Mouse (Mus musculus) layer of hippocampus, postnatal 14 days (tissue): ENCODE results near the gene Lmx1a. TPM values are rescaled to one million over a fixed set of nuclear protein-coding genes. Genes with fewer than 3 reads are reported as not detected.

Experiments used
- DNase-seq, 2 experiments: peaks; one replicate each; pipeline ENCODE4 v3.0.0; 2021 to 2022; ENCODE audit warnings: low spot score in 2 of 2, mixed read lengths in 1 of 2
- total RNA-seq, 2 experiments: library from RNA; stranded (reverse); gene quantifications; 2 replicates each; pipeline ENCODE4 v1.2.3; 2021

Lmx1a gene
- total RNA-seq, 2 experiments from 2014 or later = 0.31 to 1.3 TPM

DNA sequence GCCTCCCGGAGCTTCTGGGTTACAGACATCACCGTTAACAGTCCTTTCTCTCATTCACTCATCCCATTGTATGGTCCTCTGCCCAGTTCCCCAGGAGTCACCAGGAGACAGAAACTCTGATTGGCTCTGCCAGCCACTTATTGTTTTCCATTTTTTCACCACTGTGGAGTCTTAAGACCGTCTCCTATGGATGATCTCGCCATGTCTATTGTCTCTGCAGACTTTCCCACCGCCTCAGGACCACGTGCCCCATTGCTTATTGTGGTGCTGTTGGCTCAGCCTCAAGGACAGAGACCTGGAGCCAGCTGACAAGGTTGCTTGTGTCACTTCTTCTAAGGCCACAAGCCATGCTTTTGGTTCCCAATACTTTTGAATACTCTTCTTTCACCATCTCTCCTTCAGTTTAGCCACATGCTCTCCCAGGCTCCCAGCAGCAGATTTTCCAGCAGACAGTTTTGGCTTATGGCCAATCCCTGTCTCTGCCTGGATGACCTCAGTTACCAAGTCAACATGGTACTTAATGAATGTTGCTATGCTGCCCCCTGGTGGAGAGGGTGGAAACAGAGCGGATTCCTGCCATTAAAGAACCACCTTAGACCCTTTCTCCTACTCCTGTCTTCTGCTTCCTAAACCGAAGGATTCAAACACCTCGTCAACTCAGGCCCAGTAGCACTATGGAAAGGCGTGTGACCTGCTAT is 92.9 kb downstream of the Lmx1a start:
- peak; percentile 49 to 61 for DNase-seq

DNA sequence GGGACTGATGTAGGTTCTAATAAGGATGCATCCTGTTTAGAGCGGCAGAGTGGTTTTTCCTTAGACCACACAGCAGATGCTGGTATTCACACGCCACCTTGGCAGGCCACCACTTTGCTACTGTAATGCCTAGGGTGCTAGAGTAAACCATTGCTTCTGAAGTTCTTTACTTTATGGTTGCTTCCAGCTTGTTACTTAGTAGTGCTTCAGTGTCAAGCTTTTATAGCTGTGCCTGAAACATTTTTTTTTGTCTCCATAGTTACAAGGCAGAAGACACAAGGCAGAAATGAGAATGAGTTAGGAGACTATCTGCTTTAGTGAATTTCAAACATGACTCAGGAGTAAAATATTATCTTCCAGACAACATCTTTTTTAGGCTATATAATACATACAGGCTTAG is 95.0 kb downstream of the Lmx1a start:
- no peak for DNase-seq

DNA sequence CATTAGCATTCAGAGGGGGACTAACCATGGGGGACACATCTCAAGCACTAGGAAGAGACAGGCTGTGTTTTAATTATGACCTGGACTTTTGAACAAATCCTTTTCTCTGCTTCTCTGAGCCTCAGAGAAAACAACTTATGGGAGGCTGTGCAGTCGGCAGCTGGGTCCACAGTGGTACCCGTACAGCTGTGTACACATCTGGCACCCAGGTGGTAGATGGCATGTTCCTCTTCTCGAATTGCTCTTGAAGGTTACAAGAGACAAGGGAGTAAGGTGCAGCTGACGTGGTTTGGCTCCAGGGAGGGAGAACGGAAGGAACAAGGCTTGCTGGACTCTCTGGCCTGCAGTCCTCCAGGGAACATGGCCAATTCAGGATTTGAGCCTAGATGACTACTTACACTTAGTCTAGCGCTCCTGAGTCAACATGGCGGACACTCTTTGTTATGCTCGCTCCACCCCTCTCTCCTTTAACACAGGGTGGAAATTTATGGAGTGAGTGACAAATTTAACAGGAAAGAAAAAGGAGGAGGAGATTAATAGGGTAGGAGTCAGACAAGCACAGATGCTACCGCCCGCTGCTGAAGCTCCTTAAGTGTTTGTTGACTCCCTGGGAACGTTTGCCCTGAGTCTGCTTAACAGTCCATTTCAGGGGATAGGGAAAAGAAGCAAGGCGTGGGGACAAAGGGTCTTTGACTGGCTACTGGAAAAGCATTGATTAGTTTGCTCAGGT is 99.8 kb downstream of the Lmx1a start:
- DNase-seq = no peak

DNA sequence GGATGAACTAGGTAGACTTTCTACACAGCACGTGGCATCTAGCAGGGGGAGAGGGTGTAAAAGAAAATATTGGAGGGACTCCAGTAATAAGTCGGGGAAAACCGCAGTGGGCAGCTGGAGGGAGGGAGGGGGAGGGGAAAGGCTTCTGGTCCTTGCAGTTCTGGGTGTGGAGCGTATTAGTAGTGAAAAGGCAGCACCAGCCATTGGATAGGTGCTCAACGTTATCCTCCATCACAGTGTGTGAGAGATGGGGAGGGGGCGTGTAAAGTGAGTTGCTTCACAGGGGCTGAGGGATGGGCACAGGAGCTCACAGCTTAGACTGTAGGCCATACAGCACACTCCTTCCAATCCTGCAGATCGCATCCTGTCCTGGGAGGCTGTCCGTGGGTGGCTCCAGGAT is 100.4 kb downstream of the Lmx1a start:
- no peak for DNase-seq

DNA sequence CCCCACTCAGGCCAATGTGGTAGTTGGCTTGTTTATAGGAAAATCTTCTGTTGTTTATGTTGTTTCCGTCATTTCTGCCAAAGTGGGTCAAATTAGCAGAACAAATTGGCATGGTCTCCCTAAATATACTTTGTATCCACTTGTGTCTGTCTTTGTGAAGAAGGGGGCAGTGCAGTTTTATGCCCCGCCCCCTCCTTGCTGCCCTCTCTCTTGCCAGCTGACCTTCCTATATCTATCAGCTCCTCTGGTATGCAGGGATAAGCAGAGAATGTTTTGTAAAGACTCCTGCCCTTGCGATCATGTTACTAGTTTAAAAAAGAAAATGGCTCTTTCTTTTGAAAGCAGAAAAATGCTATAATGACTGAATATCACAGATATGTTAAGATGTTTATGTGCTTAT is 101.7 kb downstream of the Lmx1a start:
- no peak for DNase-seq

DNA sequence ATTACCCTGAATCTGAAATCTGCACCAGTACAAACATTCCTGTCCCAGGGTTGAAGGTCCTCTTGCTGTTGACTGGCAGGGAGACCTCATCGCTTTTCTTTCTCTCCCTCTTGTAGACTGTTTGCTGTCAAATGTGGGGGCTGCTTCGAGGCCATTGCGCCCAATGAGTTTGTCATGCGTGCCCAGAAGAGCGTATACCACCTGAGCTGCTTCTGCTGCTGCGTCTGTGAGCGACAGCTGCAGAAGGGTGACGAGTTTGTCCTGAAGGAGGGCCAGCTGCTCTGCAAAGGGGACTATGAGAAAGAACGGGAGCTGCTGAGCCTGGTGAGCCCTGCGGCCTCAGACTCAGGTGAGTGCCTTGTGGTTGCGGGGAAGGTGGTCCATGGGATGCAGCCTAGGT is 102.2 kb downstream of the Lmx1a start:
- DNase-seq = no peak

DNA sequence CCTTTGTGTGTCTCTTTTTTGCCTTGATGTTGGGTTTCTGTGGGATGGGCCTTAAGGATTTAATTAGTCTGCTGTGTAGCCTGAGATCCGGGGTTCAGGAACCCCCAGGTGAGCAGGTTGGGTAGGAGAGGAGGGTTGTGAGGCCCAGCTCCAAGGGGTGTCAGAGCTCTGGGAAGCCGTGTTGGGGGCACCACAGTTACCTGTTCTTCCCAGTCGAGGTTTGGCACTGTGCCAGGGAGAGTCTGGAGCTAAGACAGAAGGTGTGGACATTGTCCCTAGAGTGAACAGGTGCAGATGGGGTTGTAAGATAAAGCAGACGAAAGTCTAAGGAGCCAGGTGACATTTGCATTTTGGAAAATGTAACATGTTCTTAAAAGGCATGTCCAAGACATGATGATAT is 112.9 kb downstream of the Lmx1a start:
- no peak for DNase-seq

DNA sequence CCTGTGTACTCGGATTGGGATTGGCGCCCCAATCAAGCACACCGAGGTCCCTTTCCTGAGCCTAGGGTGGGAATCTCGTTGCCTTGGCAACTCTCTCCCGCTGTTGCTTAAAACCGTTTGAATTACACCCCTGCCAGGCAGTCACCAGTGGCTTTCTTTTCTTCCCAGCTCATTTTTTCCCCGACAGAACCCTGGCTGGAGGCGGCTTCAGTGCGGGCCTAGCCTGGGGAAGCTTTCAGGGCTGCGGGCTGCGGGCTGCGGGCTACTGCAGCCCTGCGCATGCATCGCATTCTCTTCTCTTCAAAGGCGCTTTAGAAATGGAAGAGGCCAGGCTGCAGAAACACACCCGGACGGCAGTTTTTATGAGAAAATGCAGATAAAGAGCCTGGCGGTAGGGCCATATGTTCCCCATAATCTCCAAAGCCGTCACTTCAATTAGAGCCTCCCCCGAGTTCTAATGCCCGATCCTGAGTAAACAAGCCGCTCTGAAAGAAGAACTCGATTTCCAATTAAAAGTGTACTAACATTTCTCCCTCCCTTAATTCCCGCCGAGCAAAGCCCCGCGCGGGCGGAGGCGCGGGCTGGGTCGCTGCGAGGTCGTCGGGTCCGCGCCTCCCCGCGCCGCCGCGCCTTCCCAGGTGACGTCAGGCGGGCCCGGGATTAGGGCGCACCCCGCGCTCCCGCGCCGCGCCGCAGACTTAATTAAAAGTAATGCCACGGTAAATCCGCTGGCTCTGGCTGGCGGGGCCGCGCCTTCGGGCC is 113.7 kb downstream of the Lmx1a start:
- peak; percentile 42 to 61 for DNase-seq

DNA sequence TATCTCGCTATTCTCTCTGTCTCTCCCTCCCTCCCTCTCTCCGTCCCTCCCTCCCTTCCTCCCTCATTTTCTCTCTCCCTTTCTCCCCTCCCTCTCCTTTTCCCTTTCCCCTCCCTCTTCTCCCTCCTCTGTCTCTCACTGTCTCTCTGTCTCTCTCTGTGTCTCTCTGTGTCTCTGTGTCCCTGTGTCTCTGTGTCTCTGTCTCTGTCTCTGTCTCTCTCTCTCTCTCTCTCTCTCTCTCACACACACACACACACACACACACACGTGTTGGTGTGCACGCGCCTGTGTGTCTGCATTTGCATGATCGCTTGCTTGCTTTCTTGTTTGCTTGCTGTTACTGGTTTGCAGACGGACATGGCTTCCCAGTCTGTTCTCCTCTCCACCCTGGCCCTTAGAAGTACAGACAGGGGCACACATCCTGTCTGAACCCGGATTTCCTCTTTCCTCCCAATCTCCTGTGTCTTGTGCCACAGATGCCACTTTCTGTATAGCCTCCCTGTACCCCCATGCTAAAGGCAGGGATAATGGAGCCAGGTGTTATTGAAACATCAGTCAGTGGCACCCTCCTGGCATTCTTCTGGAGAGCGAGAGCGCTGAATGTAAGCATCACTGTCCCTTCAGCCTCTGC is 114.4 kb downstream of the Lmx1a start:
- no peak for DNase-seq

DNA sequence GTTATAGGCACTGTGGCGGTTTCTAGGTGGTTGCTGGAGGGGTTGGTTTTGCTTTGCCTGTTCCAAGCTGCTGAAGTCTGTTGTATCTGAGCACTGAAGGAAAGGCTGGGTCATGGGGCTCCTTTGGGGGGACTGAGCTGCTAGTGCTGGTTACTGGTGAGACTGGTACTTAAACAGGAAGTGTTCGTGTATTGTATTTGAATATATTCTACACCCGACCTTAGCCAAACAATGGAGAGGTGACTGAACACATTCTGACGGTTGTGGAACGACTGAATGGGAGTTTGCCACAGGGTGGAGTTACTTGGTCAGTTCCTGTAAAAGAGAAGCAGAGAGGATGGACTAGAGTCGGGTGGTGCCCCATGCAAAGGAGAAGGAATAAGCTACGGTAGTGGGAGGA is 115.8 kb downstream of the Lmx1a start:
- no peak for DNase-seq

DNA sequence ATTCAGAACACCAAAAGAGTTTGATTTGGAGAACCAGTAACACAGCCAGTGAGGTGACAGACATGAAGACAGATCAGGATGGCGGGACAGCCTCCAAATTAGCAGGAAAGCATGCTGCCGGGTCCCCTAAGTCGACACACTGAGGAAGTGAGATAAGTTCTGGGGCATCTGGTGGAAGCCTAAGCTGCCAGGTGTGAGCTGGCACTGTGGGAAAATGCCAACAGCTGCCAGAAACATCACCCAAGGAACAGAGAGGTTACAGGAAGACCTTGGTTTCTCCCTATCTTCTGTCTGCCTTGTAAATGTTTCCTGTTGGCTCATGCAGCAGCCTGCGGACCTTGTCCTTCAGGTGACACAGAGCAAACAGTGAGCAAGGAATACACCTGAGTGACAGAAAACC is 122.1 kb downstream of the Lmx1a start:
- DNase-seq = no peak

DNA sequence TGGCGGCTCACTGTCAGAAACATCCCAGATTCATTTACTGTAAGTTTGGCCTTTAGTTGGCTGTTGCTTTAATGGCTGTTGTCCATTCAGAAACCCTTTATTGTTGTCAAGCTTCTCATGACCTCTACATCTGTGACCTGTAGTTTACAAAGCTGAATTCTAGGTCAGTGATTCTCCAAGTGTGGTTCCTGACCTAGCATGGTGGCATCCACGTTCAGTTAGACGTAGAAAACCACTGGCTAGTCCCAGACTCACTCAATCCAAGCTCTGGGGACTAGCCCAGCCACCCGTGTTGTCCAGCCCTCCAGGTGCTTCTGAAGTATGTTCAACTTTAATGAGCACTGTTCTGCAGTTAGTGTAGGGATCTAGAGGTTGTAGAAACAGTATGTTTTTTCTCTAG is 126.1 kb downstream of the Lmx1a start:
- no peak for DNase-seq

DNA sequence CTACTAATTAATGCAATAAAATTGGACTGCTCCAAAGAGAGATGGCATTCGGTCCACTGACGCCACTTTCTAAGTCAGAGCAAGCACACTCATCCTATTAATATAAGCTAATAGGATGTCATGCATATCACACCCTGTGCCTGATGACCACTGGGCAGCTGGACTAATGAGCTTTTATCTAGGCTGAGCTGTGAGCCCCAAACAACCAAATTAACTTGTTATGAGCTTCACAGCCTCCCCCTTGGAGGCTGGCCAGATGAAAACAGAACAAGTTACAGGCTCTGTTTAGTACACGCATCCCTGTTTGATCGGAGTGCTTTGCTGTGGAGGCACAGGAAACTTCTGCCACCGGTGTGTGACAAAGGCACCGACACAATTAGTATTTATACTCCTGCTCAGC is 128.0 kb downstream of the Lmx1a start:
- no peak for DNase-seq

DNA sequence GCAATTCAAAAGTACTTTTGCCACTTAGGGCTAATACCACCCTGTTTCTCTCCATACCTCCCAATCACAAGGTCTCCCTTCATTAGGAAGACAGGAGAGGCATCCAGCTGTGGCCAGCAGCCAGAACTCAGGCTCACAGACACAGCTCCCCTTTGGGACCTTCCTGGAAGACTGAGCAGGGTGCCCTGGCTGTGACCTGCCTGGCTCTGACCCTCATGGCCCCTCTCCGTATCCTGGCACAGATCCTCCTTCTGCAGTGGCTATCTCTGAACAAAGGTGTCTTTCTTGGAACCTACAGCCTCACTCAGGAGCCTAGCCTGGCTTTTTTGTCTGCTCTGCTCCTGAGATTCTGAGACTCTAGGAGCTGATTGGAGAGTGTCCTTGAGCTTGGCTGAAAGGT is 128.6 kb downstream of the Lmx1a start:
- no peak for DNase-seq

DNA sequence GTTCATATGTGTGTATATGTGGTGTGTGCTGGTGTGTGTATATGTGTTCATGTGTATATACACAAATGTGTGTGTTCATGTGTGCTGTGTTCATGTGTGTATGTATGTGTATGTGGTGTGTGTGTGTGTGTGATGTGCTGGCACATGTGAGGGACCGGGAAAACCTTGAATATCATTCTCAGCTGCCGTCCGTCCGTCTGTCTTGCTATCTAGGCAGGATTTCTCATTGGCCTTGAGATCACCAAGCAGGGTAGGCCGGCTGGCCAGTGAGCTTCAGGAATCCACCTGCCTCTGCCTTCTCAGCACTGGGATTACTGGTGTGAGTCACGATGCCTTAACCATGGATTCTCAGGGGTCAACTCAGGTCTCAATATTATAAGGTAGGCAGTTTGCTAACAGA is 131.0 kb downstream of the Lmx1a start:
- DNase-seq = no peak

DNA sequence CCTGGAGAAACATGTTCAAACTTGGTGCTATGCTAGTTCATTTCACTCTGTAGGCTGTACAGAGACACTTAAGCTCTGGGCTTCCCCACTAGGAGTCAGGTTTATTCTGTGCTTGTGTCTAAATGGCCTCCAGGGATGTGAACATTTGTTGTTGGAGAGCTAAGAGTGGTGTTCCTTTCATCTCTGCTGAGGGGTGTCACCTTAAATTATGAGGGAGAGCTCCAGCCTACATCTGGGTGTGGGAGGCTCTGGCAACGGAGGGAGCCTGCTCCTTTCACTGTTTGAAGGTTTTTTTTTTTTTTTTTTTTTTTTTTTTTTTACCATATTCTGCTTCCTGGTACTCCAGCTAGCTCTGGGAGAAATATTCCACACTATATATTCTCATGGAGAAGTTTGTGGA is 132.1 kb downstream of the Lmx1a start:
- DNase-seq = no peak

DNA sequence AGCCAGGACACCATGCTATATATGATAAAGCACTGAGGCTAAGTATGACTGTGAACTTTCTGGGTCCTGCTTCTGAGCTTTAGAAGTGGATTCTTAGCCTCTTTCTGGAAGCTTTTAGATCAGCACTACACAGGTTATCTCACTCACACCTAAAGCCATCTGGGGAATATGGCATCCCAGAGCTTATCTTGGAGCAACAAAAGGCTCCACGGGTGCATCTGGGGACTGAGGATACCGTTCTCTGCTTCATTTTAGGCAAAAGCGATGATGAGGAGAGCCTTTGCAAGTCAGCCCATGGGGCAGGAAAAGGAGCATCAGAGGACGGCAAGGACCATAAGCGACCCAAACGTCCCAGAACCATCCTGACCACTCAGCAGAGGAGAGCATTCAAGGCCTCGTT is 141.3 kb downstream of the Lmx1a start:
- no peak for DNase-seq

DNA sequence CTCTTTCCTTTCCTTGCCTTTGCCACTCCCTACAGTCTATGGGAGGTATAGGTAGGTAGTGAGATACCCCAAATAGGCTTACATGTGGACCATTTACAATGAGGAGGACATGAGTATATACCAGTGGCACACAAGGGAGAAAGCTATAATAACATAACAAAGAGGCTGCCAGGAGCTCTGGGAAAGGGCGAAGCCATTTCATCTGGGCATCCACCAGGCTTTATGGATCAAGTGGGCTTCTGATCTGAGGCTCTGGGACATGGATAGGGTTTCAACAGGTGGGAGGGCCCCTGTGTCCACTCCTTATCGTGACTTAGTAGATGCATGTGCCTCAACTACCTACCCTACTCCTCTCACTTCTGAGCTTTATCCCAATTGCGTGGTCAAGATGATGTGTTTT is 142.6 kb downstream of the Lmx1a start:
- no peak for DNase-seq

DNA sequence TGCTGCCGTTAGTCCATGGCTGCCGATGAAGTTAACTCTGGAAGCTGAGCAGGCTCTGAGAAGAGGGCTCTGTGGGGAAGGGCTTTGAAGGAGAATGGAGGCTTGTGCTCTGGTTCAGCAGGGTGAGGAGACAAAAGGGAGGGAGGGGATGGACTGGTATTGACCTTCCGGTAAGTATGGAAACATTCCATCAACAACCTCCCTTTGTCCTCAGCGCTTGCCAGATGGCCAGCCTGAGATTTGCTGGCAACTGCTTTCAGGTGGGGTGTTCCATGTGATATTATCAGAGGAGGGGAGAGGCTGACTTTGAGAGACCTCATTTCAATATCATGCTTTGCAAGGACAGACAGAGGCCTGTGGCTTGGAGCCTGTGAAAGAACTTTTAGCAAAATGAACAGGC is 165.8 kb downstream of the Lmx1a start:
- no peak for DNase-seq

DNA sequence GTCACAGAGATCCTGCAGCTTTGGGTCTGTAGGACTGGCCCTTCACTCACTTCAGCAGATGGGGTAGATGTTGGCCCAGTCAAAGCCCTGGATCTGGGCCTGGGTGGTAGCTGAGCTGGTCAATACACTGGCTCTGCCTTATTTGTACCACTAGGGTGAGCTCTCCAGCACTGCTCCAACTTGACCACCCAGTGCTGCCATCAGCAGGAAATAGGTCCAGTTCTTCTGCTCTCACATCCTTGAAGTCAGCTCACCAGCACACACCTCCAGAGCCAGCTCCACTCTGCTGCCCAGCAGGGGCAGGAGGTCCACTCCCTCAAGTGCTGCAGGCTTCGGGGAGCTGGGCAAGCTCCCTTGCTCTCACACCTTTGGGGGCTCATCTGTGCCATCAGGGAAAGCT is 183.0 kb downstream of the Lmx1a start:
- no peak for DNase-seq

DNA sequence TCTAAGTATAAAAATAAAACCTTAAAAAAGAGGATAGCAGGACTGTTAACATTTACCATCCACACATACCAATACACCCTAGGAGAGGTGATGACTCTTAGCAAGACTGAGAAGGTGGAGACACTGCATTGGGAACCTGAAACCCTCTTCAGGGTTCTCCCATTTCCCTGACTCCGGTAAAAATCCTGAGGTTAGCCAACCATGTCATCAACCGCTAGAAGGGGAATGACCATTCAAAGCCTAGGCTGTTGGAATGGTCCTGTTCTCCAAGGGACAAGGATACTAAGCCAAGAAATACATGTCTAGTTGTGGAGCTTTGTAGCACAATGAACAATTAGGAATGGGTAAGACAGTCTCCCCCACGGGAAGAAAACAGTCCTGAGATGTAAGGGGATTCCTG is 185.1 kb downstream of the Lmx1a start:
- no peak for DNase-seq

DNA sequence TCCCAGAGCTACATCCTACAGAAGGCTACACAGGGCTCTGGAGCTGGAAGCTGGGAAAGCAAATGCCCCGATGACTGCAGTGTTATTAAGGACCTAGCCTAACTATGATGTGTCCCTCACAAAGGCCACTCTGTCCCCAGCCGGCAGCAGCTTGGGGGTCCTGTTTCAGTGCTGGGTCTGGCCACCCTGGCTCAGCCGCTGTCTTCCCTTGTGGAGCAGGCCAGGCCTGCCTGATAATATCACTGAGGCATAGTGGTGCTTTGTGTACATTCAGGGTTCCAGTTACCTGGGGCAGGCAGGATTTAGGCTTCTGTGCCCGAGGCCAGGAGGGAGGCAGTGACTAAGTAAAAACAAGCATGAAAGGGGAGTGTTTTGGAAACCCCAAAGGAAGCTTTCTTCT is 188.9 kb downstream of the Lmx1a start:
- no peak for DNase-seq
